Mouse (Mus musculus) myocyte (in vitro differentiated cells): ENCODE results near the gene B3gntl1. TPM values are rescaled to one million over a fixed set of nuclear protein-coding genes. Genes with fewer than 3 reads are reported as not detected.

Experiments
- H3K27me3 ChIP-seq: one replicate; pipeline ENCODE4 v1.6.1; 2011; ENCODE audit not compliant: control insufficient read depth, insufficient read depth, insufficient read length
- H3K36me3 ChIP-seq: one replicate; pipeline ENCODE4 v1.6.1; 2011; ENCODE audit not compliant: control insufficient read depth, insufficient read depth
- H3K4me2 ChIP-seq: one replicate; pipeline ENCODE4 v1.6.1; 2011; ENCODE audit warnings: low read depth, control low read depth
- H3K4me3 ChIP-seq: one replicate; pipeline ENCODE4 v1.5.1; 2011; ENCODE audit warnings: mild to moderate bottlenecking, control low read depth, moderate library complexity
- H3K79me2 ChIP-seq: one replicate; pipeline ENCODE4 v1.6.1; 2011; ENCODE audit not compliant: control insufficient read depth, insufficient read depth
- H3ac ChIP-seq: one replicate; pipeline ENCODE4 v1.6.1; 2011; ENCODE audit not compliant: control insufficient read depth, insufficient read length
- CEBPB ChIP-seq: IDR thresholded peaks from 2 replicates; pipeline ENCODE4 v1.6.1; 2011; ENCODE audit warnings: mild to moderate bottlenecking, moderate library complexity; ENCODE audit not compliant: poor library complexity, insufficient read depth, severe bottlenecking
- E2F4 ChIP-seq: IDR thresholded peaks from one replicate; pipeline ENCODE4 v1.6.1; 2011; ENCODE audit warnings: mild to moderate bottlenecking, control low read depth, moderate library complexity; ENCODE audit not compliant: insufficient read depth
- MAX ChIP-seq: IDR thresholded peaks from one replicate; pipeline ENCODE4 v1.6.1; 2011; ENCODE audit warnings: low read depth, mild to moderate bottlenecking, control low read depth
- MYOD1 ChIP-seq, 3 experiments: IDR thresholded peaks; one replicate each; pipeline ENCODE4 v1.6.1; 2011; ENCODE audit warnings: control low read depth in 2 of 3, low read depth in 2 of 3, mild to moderate bottlenecking in 2 of 3, moderate library complexity in 1 of 3; ENCODE audit not compliant: insufficient read length in 2 of 3, control insufficient read depth in 1 of 3
- MYOG ChIP-seq, 3 experiments: IDR thresholded peaks; one replicate each; pipeline ENCODE4 v1.6.1; 2011; ENCODE audit warnings: control low read depth in 2 of 3, low read depth in 2 of 3, mild to moderate bottlenecking in 2 of 3; ENCODE audit not compliant: insufficient read length in 2 of 3, control insufficient read depth in 1 of 3, insufficient read depth in 1 of 3
- POLR2A ChIP-seq: IDR thresholded peaks from one replicate; pipeline ENCODE4 v1.6.1; 2011; ENCODE audit warnings: low read depth, mild to moderate bottlenecking, control low read depth, moderate library complexity; ENCODE audit not compliant: insufficient read length
- POLR2AphosphoS2 ChIP-seq: IDR thresholded peaks from one replicate; pipeline ENCODE4 v1.6.1; 2011; ENCODE audit warnings: low read depth, control low read depth; ENCODE audit not compliant: insufficient read length
- REST ChIP-seq: IDR thresholded peaks from one replicate; pipeline ENCODE4 v1.6.1; 2011; ENCODE audit warnings: mild to moderate bottlenecking, control low read depth, moderate library complexity; ENCODE audit not compliant: insufficient read depth, insufficient read length
- SRF ChIP-seq: IDR thresholded peaks from one replicate; pipeline ENCODE4 v1.6.1; 2011; ENCODE audit warnings: low read depth; ENCODE audit not compliant: control insufficient read depth, insufficient read length
- TCF12 ChIP-seq: IDR thresholded peaks from one replicate; pipeline ENCODE4 v1.6.1; 2011; ENCODE audit warnings: mild to moderate bottlenecking, control low read depth; ENCODE audit not compliant: poor library complexity, insufficient read depth, severe bottlenecking
- TCF3 ChIP-seq: IDR thresholded peaks from one replicate; pipeline ENCODE4 v1.6.1; 2011; ENCODE audit warnings: low read depth, control low read depth; ENCODE audit not compliant: insufficient read length
- USF1 ChIP-seq: IDR thresholded peaks from one replicate; pipeline ENCODE4 v1.6.1; 2011; ENCODE audit warnings: low read depth, mild to moderate bottlenecking, control low read depth, moderate library complexity
- polyA plus RNA-seq: library from polyadenylated mRNA; unstranded; fragments of >200 nt; fragmentation: generic; extraction: Trizol; gene quantifications from one replicate; pipeline ENCODE4 v1.2.1, GENCODE M21; 2012; ENCODE audit warnings: missing spikeins

B3gntl1 gene
- polyA plus RNA-seq, 1 experiment: 5.4 TPM

DNA sequence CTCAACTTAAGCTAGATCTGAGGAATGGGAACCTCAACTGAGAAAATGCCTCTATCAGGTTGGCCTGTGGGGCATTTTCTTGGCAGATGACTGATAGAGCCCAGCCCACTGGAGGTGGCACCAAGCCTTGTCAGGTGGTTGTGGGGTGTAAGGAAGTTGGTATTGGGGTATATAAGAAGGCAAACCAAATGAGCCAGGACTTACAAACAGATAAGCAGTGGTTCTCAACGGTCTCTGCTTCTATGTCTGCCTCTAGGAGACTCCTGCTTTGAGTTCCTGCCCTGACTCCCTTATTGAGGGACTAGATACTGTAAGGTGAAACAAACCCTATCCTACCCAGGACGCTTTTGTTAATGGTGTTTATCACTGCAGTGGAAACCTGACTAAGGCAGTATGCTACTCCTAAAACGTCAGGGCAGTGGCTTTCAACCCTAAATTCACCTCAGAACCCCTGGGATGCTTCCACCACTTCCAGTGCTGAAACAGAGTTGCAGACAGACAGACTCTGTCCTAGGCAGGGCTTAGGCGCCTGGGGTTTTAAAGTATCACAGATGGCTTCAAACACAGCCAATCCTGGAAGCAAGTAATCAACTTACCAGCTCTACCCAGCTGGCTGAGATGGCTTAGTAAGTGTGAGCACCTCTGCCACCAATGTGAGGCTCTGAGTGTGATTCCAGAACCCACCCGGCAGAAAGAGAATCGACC is 17.0 kb downstream of the B3gntl1 start:
- no peaks in the 10 kb centered on the region for H3K27me3 ChIP-seq
- no peaks in the 10 kb centered on the region for H3K36me3 ChIP-seq
- H3ac ChIP-seq: no peak overlapping the region
- no peak overlapping the region for H3K4me3 ChIP-seq
- no peaks in the 10 kb centered on the region for H3K79me2 ChIP-seq
- no peak for TF ChIP-seq POLR2A
- TF ChIP-seq E2F4: no peak
- no peak for TF ChIP-seq MYOG (IDR thresholded peaks at IDR 0.05; ENCODE audit: control insufficient read depth in 1 of 3, insufficient read depth in 1 of 3, insufficient read length in 2 of 3, low read depth in 2 of 3)
- TF ChIP-seq REST: no peak
- TF ChIP-seq MAX: no peak
- no peak for TF ChIP-seq SRF
- TF ChIP-seq TCF12: no peak
- TF ChIP-seq USF1: no peak
- no peak for TF ChIP-seq CEBPB
- no peak overlapping the region for H3K4me2 ChIP-seq

GRCm38 (mm10) chr11:121655166-121655806 is 17.7 kb downstream of the B3gntl1 start:
- no peak overlapping the region for H3K4me2 ChIP-seq
- no peak overlapping the region for H3ac ChIP-seq
- H3K36me3 ChIP-seq: no peaks in the 10 kb centered on the region
- H3K27me3 ChIP-seq: no peaks in the 10 kb centered on the region
- H3K79me2 ChIP-seq: no peaks in the 10 kb centered on the region
- H3K4me3 ChIP-seq: no peak overlapping the region
- TF ChIP-seq POLR2AphosphoS2 (no peak), TCF12 (no peak), MYOG (IDR thresholded peaks at IDR 0.05; ENCODE audit: control insufficient read depth in 1 of 3, insufficient read depth in 1 of 3, insufficient read length in 2 of 3, low read depth in 2 of 3) (no peak), CEBPB (no peak), USF1 (no peak), MYOD1 (IDR thresholded peaks at IDR 0.05; ENCODE audit: control insufficient read depth in 1 of 3, insufficient read length in 2 of 3, low read depth in 2 of 3) (no peak), SRF (no peak), POLR2A (no peak), MAX (no peak), REST (no peak), TCF3 (no peak), E2F4 (no peak)

GRCm38 (mm10) chr11:121654406-121654945 is 18.5 kb downstream of the B3gntl1 start:
- Histone ChIP-seq H3K27me3 (no peaks in the 10 kb centered on the region), H3K79me2 (no peaks in the 10 kb centered on the region), H3ac (no peak overlapping the region), H3K4me3 (no peak overlapping the region), H3K36me3 (no peaks in the 10 kb centered on the region), H3K4me2 (no peak overlapping the region)
- no peak for TF ChIP-seq MAX
- no peak for TF ChIP-seq POLR2A

DNA sequence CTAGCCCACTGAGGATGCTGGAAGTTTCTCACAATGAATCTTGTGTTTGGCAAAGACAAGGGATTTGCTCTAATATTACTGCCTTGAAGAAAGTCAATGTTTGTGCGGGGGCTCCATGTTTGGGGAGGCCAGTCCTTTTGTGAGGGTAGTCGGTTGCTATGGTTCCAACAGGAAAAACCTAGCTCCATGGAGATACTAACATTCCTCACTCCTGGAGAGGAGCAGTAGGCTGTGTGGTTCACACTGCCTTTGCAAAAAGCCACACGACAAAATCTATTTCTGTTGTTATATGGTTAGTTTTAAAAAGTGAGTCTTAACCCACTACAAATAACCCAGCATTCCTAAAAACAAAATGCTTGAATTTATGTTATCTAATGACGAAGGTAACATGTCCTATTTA is 19.3 kb downstream of the B3gntl1 start:
- H3K4me2 ChIP-seq: no peak overlapping the region
- no peak overlapping the region for H3ac ChIP-seq
- no peak overlapping the region for H3K4me3 ChIP-seq
- TF ChIP-seq MAX (no peak), MYOD1 (IDR thresholded peaks at IDR 0.05; ENCODE audit: control insufficient read depth in 1 of 3, insufficient read length in 2 of 3, low read depth in 2 of 3) (no peak), POLR2AphosphoS2 (no peak), CEBPB (no peak), TCF3 (no peak), POLR2A (no peak), MYOG (IDR thresholded peaks at IDR 0.05; ENCODE audit: control insufficient read depth in 1 of 3, insufficient read depth in 1 of 3, insufficient read length in 2 of 3, low read depth in 2 of 3) (no peak), SRF (no peak), USF1 (no peak), E2F4 (no peak), REST (no peak), TCF12 (no peak)
- no peaks in the 10 kb centered on the region for H3K79me2 ChIP-seq
- H3K36me3 ChIP-seq: no peaks in the 10 kb centered on the region
- H3K27me3 ChIP-seq: no peaks in the 10 kb centered on the region
